Mouse (Mus musculus) kidney, postnatal 36 days (tissue): ENCODE measurements around the gene Uevld.
"Not testable (repeated sequence)": the region's sequence is repeated elsewhere in the genome, so short reads cannot be mapped to it uniquely, and the experiment has no call there.

Experiments
- DNase-seq, 2 experiments: peaks; one replicate each; pipeline ENCODE4 v3.0.0; 2021 to 2022; ENCODE audit warnings: mixed read lengths in 2 of 2

Gene Uevld

DNA sequence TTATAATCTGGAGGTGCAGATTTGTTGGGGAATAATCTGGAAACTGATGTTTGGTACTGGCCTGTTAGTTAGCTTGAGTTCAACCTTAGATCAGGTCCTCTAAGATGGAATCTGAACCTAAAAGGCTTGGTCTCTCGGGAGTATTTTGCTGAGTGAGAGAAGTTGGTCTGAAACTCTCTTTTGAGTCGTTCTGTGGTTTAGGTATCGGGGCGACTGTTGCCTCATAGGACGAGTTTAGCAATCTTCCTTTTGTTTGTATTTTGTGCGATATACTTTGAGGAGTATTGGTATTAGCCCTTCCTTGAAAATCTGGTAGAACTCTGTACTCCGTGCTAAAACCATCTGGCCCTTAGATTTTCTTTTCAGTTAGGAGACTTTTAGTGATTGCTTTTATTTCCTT lies 5.7 kb upstream of the Uevld start:
- DNase-seq: no peak

DNA sequence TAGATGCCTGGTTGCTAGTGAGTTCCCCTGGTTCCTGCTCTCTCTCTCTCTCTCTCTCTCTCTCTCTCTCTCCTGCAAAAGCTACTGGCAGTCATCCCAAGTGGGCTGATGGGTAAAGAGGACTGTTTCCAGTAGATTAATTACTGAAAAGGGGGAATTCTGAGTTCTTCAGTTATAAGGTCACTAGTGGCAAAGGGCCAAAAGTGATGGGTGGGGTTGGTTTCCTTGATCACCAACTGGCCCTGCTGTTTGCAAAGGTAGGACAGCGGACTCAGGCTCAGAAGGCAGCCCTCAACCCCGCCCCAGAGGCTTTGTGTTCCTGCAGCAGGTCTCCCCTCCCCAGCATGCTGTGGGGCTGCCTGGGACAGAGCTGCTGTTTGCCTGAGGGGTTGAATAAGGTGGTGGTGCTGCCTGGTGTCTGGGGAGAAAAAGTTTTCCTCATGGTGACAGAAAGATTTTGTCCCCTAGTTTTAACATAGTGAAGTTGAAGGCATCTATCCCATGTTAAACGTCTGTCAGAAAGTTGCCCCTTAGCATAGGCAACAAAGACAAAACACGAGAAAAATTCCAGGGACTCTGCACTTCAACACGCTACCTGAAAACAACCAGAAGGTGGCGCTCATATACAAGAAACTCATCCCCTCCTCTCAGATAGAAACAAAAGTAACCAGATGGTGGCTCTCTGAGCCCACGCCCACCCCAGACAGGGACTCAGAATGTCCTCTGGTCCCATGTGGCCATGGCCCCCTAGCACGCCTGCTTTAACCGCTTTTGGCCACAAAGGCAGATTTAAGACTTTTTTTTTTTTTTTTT lies 4.7 kb upstream of the Uevld start:
- DNase-seq: peak; percentile 77 to 78

DNA sequence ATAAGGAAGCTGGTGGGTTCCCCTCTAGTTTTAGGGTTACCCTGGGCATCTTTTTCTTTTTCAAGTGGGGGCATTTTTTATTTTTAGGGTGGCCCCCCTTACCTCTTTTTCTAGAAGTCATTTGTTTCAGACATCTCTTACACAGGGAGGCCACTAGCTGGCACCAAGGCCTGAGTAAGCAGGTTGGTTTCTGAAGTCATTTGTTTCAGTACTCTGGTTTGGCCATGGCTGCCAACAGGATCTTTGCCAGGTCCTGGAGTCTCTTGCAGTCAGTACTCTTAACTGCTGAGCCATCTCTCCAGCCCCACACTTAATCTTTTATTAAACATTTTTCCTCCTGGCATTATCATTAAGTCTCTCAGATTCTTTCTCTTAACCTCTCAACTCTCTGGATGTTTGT lies 3.8 kb upstream of the Uevld start:
- DNase-seq: peak; percentile 26 to 59

- DNase-seq: peak in 1 of 2 experiments; percentile 11
Observed at GRCm38 (mm10) chr7:46960991-46961390, 2.7 kb upstream of the Uevld start.

- peak in 1 of 2 experiments; percentile 5 for DNase-seq
Observed at GRCm38 (mm10) chr7:46958853-46959252, 526 bp upstream of the Uevld start.

- DNase-seq: peak; percentile 38 to 61
Observed at GRCm38 (mm10) chr7:46935847-46936246, 22.5 kb downstream of the Uevld start.

GRCm38 (mm10) chr7:46934788-46935187 lies 23.5 kb downstream of the Uevld start:
- DNase-seq: no peak

GRCm38 (mm10) chr7:46931370-46931769 lies 27.0 kb downstream of the Uevld start:
- no peak for DNase-seq

GRCm38 (mm10) chr7:46928291-46928690 lies 30.0 kb downstream of the Uevld start:
- DNase-seq: no peak

GRCm38 (mm10) chr7:46922075-46922474 lies 36.3 kb downstream of the Uevld start:
- no peak for DNase-seq

- peak; percentile 94 to 98 for DNase-seq
Observed at GRCm38 (mm10) chr7:46919551-46920176, 38.7 kb downstream of the Uevld start, which contains the start of gene Tsg101. TSS of gene Tsg101 (minus strand) at chr7:46919969.

DNA sequence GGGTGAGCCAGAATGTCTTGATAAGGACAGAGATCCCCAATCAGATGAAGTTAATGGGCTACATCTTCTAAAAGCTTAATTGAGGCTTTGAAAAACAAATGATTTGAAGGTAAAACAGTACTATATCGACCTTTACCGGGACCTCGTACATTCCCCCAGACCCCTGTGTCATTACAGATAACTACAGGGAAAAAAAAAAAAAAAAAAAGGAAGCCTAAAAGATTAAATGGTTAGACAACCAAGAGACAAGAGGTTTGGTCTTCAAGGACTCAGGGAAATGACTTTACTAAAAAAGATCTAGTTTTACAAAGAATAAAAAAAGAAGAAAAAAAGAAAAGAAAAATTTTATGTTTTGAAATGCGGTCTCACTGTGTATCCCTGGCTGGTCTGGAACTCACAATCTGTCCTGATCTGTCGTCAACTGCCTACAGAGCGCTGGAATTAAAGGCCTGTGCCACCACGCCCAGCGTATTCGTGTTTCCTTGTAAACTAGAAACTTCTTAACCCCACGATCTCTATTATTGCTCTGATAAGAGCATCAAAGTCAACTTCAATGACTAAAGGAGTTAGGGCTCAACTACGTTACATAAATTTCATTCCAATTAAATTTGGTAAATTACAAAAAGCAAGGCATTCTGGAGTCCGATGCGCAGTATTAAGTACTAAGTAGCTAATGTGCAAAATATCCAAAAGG lies 39.5 kb downstream of the Uevld start:
- peak in 1 of 2 experiments; percentile 10 for DNase-seq

- no peak for DNase-seq
Observed at GRCm38 (mm10) chr7:46916376-46916775, 42.0 kb downstream of the Uevld start.

GRCm38 (mm10) chr7:46911250-46911649 lies 47.1 kb downstream of the Uevld start:
- DNase-seq: no peak

- no peak for DNase-seq
Observed at GRCm38 (mm10) chr7:46899343-46899742, 59.0 kb downstream of the Uevld start.

DNA sequence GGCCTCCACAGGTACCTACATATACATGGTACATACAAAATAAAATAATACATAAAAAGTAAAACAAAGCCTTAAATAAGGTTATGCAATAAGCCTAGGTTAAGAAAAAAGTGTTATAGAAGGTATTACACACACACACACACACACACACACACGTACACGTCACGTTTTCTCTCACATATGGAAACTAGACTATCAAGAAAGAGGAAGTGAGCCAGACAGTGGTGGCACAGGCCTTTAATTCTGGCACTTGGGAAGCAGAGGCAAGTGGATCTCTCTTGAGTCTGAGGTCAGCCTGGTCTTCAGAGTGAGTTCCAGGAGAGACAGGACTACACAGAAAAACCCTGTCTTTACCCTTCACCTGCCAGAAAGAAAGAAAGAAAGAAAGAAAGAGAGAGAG lies 62.8 kb downstream of the Uevld start:
- DNase-seq: no peak

- no peak for DNase-seq
Observed at GRCm38 (mm10) chr7:46883304-46883703, 75.0 kb downstream of the Uevld start.

GRCm38 (mm10) chr7:46881941-46882340 lies 76.4 kb downstream of the Uevld start:
- DNase-seq: not testable (repeated sequence)

GRCm38 (mm10) chr7:46880992-46881391 lies 77.3 kb downstream of the Uevld start:
- no peak for DNase-seq

- peak; percentile 4 to 43 for DNase-seq
Observed at GRCm38 (mm10) chr7:46879851-46880250, 78.5 kb downstream of the Uevld start.

- no peak for DNase-seq
Observed at GRCm38 (mm10) chr7:46877255-46877654, 81.1 kb downstream of the Uevld start.

GRCm38 (mm10) chr7:46876841-46877240 lies 81.5 kb downstream of the Uevld start:
- DNase-seq: no peak
